Mouse (Mus musculus): ENCODE measurements around the gene Faim2. TPM values are rescaled to one million over a fixed set of nuclear protein-coding genes. Genes with fewer than 3 reads are reported as not detected.

The Faim2 gene
- total and polyA plus RNA-seq, 2 experiments from 2014 or later = 25.6 to 57.4 TPM

GRCm38 (mm10) chr15:99510621-99511020, 17.3 kb downstream of the Faim2 start:
- H3K36me3 ChIP-seq (ENCODE audit: insufficient read depth) = peaks cover 9% of the 10 kb centered on the region; the same call in 1 of the 2 replicates
- no peaks in the 10 kb centered on the region for H3K27me3 ChIP-seq (ENCODE audit: insufficient read depth, low read length)
- WGBS = 83% methylated on average over 3 of the region's 3 CpGs
- TF ChIP-seq CTCF (IDR thresholded peaks at IDR 0.05; ENCODE audit: low read depth) = no peak
- no peak overlapping the region for H3K4me2 ChIP-seq (ENCODE audit: low read depth)
- no peaks in the 10 kb centered on the region for H3K9me3 ChIP-seq (ENCODE audit: low read length)
- H3K4me1 ChIP-seq (ENCODE audit: insufficient read depth) = no peaks in the 10 kb centered on the region
- DNase-seq = no peak
- no peak overlapping the region for H3K4me3 ChIP-seq (ENCODE audit: low read depth, low read length)
- H3K9ac ChIP-seq = no peak overlapping the region
- H3K27ac ChIP-seq (ENCODE audit: low read depth, low read length) = no peak overlapping the region
- ATAC-seq = no peak

GRCm38 (mm10) chr15:99509840-99510239, 18.1 kb downstream of the Faim2 start:
- Histone ChIP-seq H3K9ac (no peak overlapping the region), H3K36me3 (ENCODE audit: insufficient read depth) (peaks cover 9% of the 10 kb centered on the region; the same call in 1 of the 2 replicates), H3K27me3 (ENCODE audit: insufficient read depth, low read length) (no peaks in the 10 kb centered on the region), H3K27ac (ENCODE audit: low read depth, low read length) (no peak overlapping the region), H3K4me3 (ENCODE audit: low read depth, low read length) (no peak overlapping the region), H3K4me2 (ENCODE audit: low read depth) (no peak overlapping the region), H3K4me1 (ENCODE audit: insufficient read depth) (no peaks in the 10 kb centered on the region), H3K9me3 (ENCODE audit: low read length) (no peaks in the 10 kb centered on the region)
- no peak for DNase-seq
- ATAC-seq = no peak
- no peak for TF ChIP-seq CTCF (IDR thresholded peaks at IDR 0.05; ENCODE audit: low read depth)
- WGBS = 87% methylated on average over 7 of the region's 7 CpGs

GRCm38 (mm10) chr15:99505324-99506095, 22.5 kb downstream of the Faim2 start:
- no peak for ATAC-seq

GRCm38 (mm10) chr15:99503256-99503655, 24.7 kb downstream of the Faim2 start:
- Histone ChIP-seq H3K27me3 (ENCODE audit: insufficient read depth, low read length) (no peaks in the 10 kb centered on the region), H3K4me3 (ENCODE audit: low read depth, low read length) (no peak overlapping the region), H3K27ac (ENCODE audit: low read depth, low read length) (no peak overlapping the region), H3K4me1 (ENCODE audit: insufficient read depth) (no peaks in the 10 kb centered on the region; the same call in 1 of the 2 replicates), H3K36me3 (ENCODE audit: insufficient read depth) (no peaks in the 10 kb centered on the region), H3K4me2 (ENCODE audit: low read depth) (no peak overlapping the region), H3K9ac (no peak overlapping the region), H3K9me3 (ENCODE audit: low read length) (no peaks in the 10 kb centered on the region)
- WGBS = 74% methylated on average over 5 of the region's 5 CpGs
- no peak for DNase-seq
- no peak for ATAC-seq
- TF ChIP-seq CTCF (IDR thresholded peaks at IDR 0.05; ENCODE audit: low read depth) = no peak

More at GRCm38 (mm10) chr15:99505324-99506095, 22.5 kb downstream of the Faim2 start:
- H3K36me3 ChIP-seq (ENCODE audit: insufficient read depth) = peaks cover 9% of the 10 kb centered on the region; the same call in 1 of the 2 replicates
- H3K9ac ChIP-seq = no peak overlapping the region
- no peaks in the 10 kb centered on the region for H3K27me3 ChIP-seq (ENCODE audit: insufficient read depth, low read length)
- no peaks in the 10 kb centered on the region; the same call in 1 of the 2 replicates for H3K4me1 ChIP-seq (ENCODE audit: insufficient read depth)
- no peak overlapping the region for H3K27ac ChIP-seq (ENCODE audit: low read depth, low read length)
- TF ChIP-seq CTCF (IDR thresholded peaks at IDR 0.05; ENCODE audit: low read depth) = no peak
- WGBS = 80% methylated on average over 15 of the region's 15 CpGs
- DNase-seq = no peak
- no peaks in the 10 kb centered on the region for H3K9me3 ChIP-seq (ENCODE audit: low read length)
- H3K4me3 ChIP-seq (ENCODE audit: low read depth, low read length) = no peak overlapping the region
- no peak overlapping the region for H3K4me2 ChIP-seq (ENCODE audit: low read depth)

GRCm38 (mm10) chr15:99502311-99502831, 25.6 kb downstream of the Faim2 start:
- DNase-seq = peak; percentile 41
- ATAC-seq = peak; percentile 57
- H3K4me3 ChIP-seq (ENCODE audit: low read depth, low read length) = no peak overlapping the region
- H3K4me1 ChIP-seq (ENCODE audit: insufficient read depth) = peaks cover 4% of the 10 kb centered on the region
- no peaks in the 10 kb centered on the region for H3K36me3 ChIP-seq (ENCODE audit: insufficient read depth)
- peak overlapping the region; percentile 57 for H3K27ac ChIP-seq (ENCODE audit: low read depth, low read length)
- 45% methylated on average over 12 of the region's 12 CpGs for WGBS
- H3K27me3 ChIP-seq (ENCODE audit: insufficient read depth, low read length) = no peaks in the 10 kb centered on the region
- no peak overlapping the region for H3K9ac ChIP-seq
- H3K9me3 ChIP-seq (ENCODE audit: low read length) = no peaks in the 10 kb centered on the region
- no peak for TF ChIP-seq CTCF (IDR thresholded peaks at IDR 0.05; ENCODE audit: low read depth)
- no peak overlapping the region for H3K4me2 ChIP-seq (ENCODE audit: low read depth)

GRCm38 (mm10) chr15:99501292-99502260, 26.4 kb downstream of the Faim2 start:
- peaks cover 5% of the 10 kb centered on the region for H3K4me1 ChIP-seq (ENCODE audit: insufficient read depth)
- H3K27ac ChIP-seq (ENCODE audit: low read depth, low read length) = peak overlapping the region; percentile 57; the same call in 1 of the 2 replicates
- no peak overlapping the region for H3K4me3 ChIP-seq (ENCODE audit: low read depth, low read length)
- no peaks in the 10 kb centered on the region for H3K27me3 ChIP-seq (ENCODE audit: insufficient read depth, low read length)
- no peaks in the 10 kb centered on the region for H3K9me3 ChIP-seq (ENCODE audit: low read length)
- no peaks in the 10 kb centered on the region for H3K36me3 ChIP-seq (ENCODE audit: insufficient read depth)
- DNase-seq = peak; percentile 47
- WGBS = 52% methylated on average over 20 of the region's 20 CpGs
- peak; percentile 42; the same call in 1 of the 2 replicates for ATAC-seq
- TF ChIP-seq CTCF (IDR thresholded peaks at IDR 0.05; ENCODE audit: low read depth) = no peak
- no peak overlapping the region for H3K9ac ChIP-seq
- H3K4me2 ChIP-seq (ENCODE audit: low read depth) = no peak overlapping the region
